Mouse (Mus musculus) CH12.LX (cell line): ENCODE data around the gene Srrm1. TPM values are rescaled to one million over a fixed set of nuclear protein-coding genes. Genes with fewer than 3 reads are reported as not detected.

Experiments
- DNase-seq: peaks from one replicate; pipeline ENCODE4 v3.0.0-alpha.2; 2013; ENCODE audit errors: extremely low read depth
- H3K27ac ChIP-seq: 2 replicates; pipeline ENCODE4 v1.5.1; 2012; ENCODE audit warnings: low read depth, mild to moderate bottlenecking, control low read depth, moderate library complexity; ENCODE audit not compliant: insufficient read depth
- H3K27me3 ChIP-seq: replicated peaks from 2 replicates; pipeline ENCODE3; 2012; ENCODE audit warnings: inconsistent platforms
- H3K36me3 ChIP-seq, 2 experiments: replicated peaks in 1 of 2; 2 replicates each; pipeline versions ENCODE3 to v1.6.1; 2012; ENCODE audit warnings: inconsistent platforms in 1 of 2, low read length in 1 of 2, mild to moderate bottlenecking in 1 of 2, mixed read lengths in 1 of 2, moderate library complexity in 1 of 2; ENCODE audit not compliant: control insufficient read depth in 1 of 2, insufficient read depth in 1 of 2
- H3K4me1 ChIP-seq, 2 experiments: 2 replicates each; pipeline ENCODE4 v1.6.1; 2012; ENCODE audit warnings: inconsistent platforms in 1 of 2, moderate library complexity in 1 of 2; ENCODE audit not compliant: insufficient read depth in 2 of 2, control insufficient read depth in 1 of 2
- H3K4me2 ChIP-seq: 2 replicates; pipeline ENCODE4 v1.6.1; 2012; ENCODE audit warnings: low read depth, mild to moderate bottlenecking, control low read depth; ENCODE audit not compliant: poor library complexity, insufficient read depth, severe bottlenecking
- H3K4me3 ChIP-seq, 3 experiments: fragments of 150-350 bp in 1 of 3; sonication (generic) in 1 of 3; replicated peaks in 1 of 3; 2 replicates each; pipeline versions ENCODE3 to v1.5.1; 2011 to 2012; ENCODE audit warnings: low read depth in 2 of 3, low read length in 2 of 3, mild to moderate bottlenecking in 2 of 3, moderate library complexity in 2 of 3, control low read depth in 1 of 3, improper control_type of control experiment in 1 of 3, inconsistent platforms in 1 of 3, mixed read lengths in 1 of 3; ENCODE audit not compliant: poor library complexity in 1 of 3
- H3K79me2 ChIP-seq: replicated peaks from 2 replicates; pipeline ENCODE4 v1.6.1; 2012; ENCODE audit warnings: mild to moderate bottlenecking, moderate library complexity; ENCODE audit not compliant: control insufficient read depth, poor library complexity, insufficient read depth, severe bottlenecking; ENCODE audit errors: extremely low read depth
- H3K9ac ChIP-seq: 2 replicates; pipeline ENCODE4 v1.6.1; 2012; ENCODE audit warnings: low read depth, mild to moderate bottlenecking, control low read depth, moderate library complexity; ENCODE audit not compliant: insufficient read depth
- H3K9me3 ChIP-seq: replicated peaks from 2 replicates; pipeline ENCODE3; 2012; ENCODE audit warnings: low read length, inconsistent platforms, mixed read lengths
- BHLHE40 ChIP-seq: IDR thresholded peaks from 2 replicates; pipeline ENCODE4 v1.6.1; 2011; ENCODE audit warnings: mild to moderate bottlenecking, low read depth, low read length, improper control_type of control experiment
- IRF4 ChIP-seq: IDR thresholded peaks from 2 replicates; pipeline ENCODE4 v1.6.1; 2014; ENCODE audit warnings: low read depth, mild to moderate bottlenecking, inconsistent platforms, low read length, improper control_type of control experiment
- JUN ChIP-seq: IDR thresholded peaks from 2 replicates; pipeline ENCODE4 v1.6.1; 2011; ENCODE audit warnings: low read depth, mild to moderate bottlenecking, low read length, improper control_type of control experiment, moderate library complexity; ENCODE audit not compliant: insufficient read depth
- JUND ChIP-seq: conservative IDR thresholded peaks from 2 replicates; pipeline ENCODE4 v1.6.1; 2011; ENCODE audit warnings: low read depth, low read length, improper control_type of control experiment
- MAX ChIP-seq: IDR thresholded peaks from 2 replicates; pipeline ENCODE4 v1.6.1; 2011; ENCODE audit warnings: low read length, improper control_type of control experiment
- NRF1 ChIP-seq: IDR thresholded peaks from 2 replicates; pipeline ENCODE4 v1.6.1; 2014; ENCODE audit warnings: low read depth, mild to moderate bottlenecking, inconsistent platforms, low read length, improper control_type of control experiment, moderate library complexity
- POLR2A ChIP-seq: IDR thresholded peaks from 2 replicates; pipeline ENCODE4 v1.6.1; 2011; ENCODE audit warnings: low read depth, mild to moderate bottlenecking, improper control_type of control experiment, low read length
- RAD21 ChIP-seq: IDR thresholded peaks from 2 replicates; pipeline ENCODE4 v1.6.1; 2011; ENCODE audit warnings: low read depth, mild to moderate bottlenecking, low read length, improper control_type of control experiment, moderate library complexity
- RCOR1 ChIP-seq: conservative IDR thresholded peaks from 2 replicates; pipeline ENCODE4 v1.6.1; 2012; ENCODE audit warnings: low read depth, mild to moderate bottlenecking, inconsistent platforms, low read length, improper control_type of control experiment
- SMC3 ChIP-seq: IDR thresholded peaks from 2 replicates; pipeline ENCODE4 v1.6.1; 2011; ENCODE audit warnings: low read depth, low read length, improper control_type of control experiment
- UBTF ChIP-seq: IDR thresholded peaks from 2 replicates; pipeline ENCODE4 v1.6.1; 2012; ENCODE audit warnings: low read depth, mild to moderate bottlenecking, inconsistent platforms, low read length, improper control_type of control experiment, moderate library complexity
- USF1 ChIP-seq: IDR thresholded peaks from 2 replicates; pipeline ENCODE4 v1.6.1; 2014; ENCODE audit warnings: low read depth, mild to moderate bottlenecking, inconsistent platforms, low read length, improper control_type of control experiment
- dilution Hi-C: fragments of 300-500 bp; cut with MboI; formaldehyde crosslinking; loops from 2 replicates; pipeline ENCODE4 v1.14.3; 2020; ENCODE audit warnings: low sequenced_read_pairs; ENCODE audit not compliant: extremely low pct_unique_long_range_greater_than_20kb, extremely low pct_ligation_motif_present
- in situ Hi-C: fragments of 300-500 bp; cut with MboI; formaldehyde crosslinking; loops from 3 replicates; pipeline ENCODE4 v1.14.3; 2019; ENCODE audit warnings: low sequenced_read_pairs, low pct_ligation_motif_present, low pct_unique_long_range_greater_than_20kb, mixed read lengths
- polyA plus RNA-seq: library from polyadenylated mRNA; unstranded; fragments of >175 nt; gene quantifications from 2 replicates; pipeline ENCODE4 v1.2.1, GENCODE M21; 2012; ENCODE audit warnings: low read depth; ENCODE audit not compliant: insufficient read length
- total RNA-seq, 2 experiments: library from RNA; depleted of rRNA; stranded (reverse); fragments of 300-350 nt in 1 of 2; fragments of >200 nt in 1 of 2; gene quantifications; 2 replicates each; pipeline ENCODE4 v1.2.3; 2012 to 2014

The Srrm1 gene
- total and polyA plus RNA-seq, 3 experiments = 14.2 to 180 (median 23.6) TPM

DNA sequence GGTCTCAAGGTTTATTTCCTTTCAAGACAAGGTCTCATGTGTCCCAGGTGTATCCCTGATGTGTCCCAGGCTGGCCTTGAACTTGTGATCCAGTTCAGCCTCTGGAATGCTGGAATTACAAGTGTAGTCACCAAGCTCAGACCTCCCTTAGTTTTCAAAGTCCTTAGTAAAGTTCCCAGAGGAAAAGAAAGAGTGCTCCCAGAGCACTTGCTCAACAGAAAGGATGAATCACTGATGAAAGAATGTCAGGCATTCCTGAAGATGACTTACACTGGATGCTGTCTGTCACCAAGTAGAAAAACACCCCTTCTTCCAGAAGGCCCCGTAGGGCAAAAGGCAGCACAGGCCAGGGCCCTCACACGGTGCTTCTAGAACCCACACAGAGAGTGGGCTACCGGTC is 52.0 kb downstream of the Srrm1 start:
- Histone ChIP-seq H3K9ac (no peak overlapping the region), H3K4me1 (0 out of 4 replicates have a peak, but pooled peaks cover under 1 to 2% of the 10 kb centered on the region in 2 experiments)
- in situ Hi-C loops = no loop called here

DNA sequence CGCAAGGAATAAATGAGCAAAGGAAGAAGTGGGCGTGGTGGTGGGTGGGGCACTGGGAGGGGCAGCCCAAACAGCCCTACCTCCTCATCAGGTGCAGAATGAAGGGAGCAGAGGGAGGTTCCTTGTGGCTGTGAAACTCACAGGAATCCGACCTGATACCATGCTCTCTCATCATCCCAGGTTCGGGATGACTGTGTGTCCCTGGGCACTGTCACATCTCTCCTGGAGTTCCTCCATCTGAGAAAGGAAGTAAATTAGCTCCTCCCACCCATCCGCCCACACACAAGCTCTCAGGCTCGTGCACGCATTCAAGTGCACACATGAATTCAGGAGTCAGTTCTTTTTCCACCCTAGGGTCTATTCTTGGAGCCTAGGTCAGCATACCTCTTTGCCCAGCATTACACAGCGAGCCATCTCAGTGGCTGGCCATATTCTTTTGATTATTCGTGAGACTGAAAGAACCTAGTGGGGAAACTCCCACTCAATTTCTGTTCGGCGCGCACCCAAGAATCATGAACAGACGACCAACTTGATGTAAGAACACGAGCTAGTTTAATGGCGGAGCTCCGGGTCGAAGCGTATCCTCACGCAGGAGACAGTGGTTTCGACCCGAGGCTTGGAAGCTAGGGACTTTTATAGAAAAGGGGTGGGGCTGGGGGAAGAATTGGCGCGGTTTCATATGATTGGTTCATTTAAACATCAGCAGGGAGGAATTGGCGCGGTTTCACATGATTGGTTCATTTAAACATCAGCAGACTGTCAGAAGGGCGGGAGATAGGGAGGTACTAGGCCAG is 52.7 kb downstream of the Srrm1 start:
- Histone ChIP-seq H3K27ac (no peak overlapping the region), H3K4me2 (no peak overlapping the region), H3K9me3 (peaks cover 11% of the 10 kb centered on the region), H3K4me3 (no peak overlapping the region)
- dilution Hi-C loops = no loop called here
- TF ChIP-seq NRF1 (no peak), BHLHE40 (peak; percentile 82)
- TF ChIP-seq, all 38 proteins: peak for 1
- Histone ChIP-seq H3K36me3 (no peaks in the 10 kb centered on the region), H3K27me3 (no peaks in the 10 kb centered on the region), H3K4me1 (no peaks in the 10 kb centered on the region), H3K9ac (no peak overlapping the region), H3K79me2 (no peaks in the 10 kb centered on the region)
- DNase-seq = no peak
- in situ Hi-C loops = no loop called here

More for the DNA sequence above, 52.0 kb downstream of the Srrm1 start:
- TF ChIP-seq USF1 = no peak
- TF ChIP-seq POLR2A = no peak
- no peak for TF ChIP-seq RAD21
- no peak for TF ChIP-seq MAX
- TF ChIP-seq RCOR1 = no peak
- TF ChIP-seq, all 38 proteins: peak for 0
- no peaks in the 10 kb centered on the region for H3K36me3 ChIP-seq
- no peak overlapping the region for H3K4me3 ChIP-seq
- H3K27ac ChIP-seq = no peak overlapping the region
- DNase-seq = no peak
- dilution Hi-C loops = no loop called here
- H3K9me3 ChIP-seq = peaks cover 11% of the 10 kb centered on the region
- no peak overlapping the region for H3K4me2 ChIP-seq
- no peaks in the 10 kb centered on the region for H3K79me2 ChIP-seq
- no peaks in the 10 kb centered on the region for H3K27me3 ChIP-seq

DNA sequence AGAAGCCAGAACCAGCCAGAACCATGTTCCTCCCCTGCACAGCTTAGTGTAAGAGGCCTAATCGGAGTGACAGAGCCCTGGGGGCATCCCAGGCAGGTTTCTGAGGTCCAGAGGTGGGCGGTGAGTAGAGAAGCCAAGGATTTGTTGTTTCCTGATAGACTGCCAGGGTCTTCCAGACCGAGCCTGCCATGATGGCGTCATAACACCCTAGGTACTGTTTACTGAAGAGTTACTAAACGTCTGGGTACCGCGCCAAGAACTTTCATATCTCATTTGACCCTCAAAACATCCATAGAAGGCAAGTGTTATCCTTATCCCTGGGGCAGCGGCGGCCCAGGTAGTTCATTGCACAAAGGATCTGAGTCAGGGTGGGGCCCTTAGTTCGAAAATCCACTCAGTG is 54.4 kb downstream of the Srrm1 start:
- DNase-seq = no peak
- no peaks in the 10 kb centered on the region for H3K79me2 ChIP-seq
- no peaks in the 10 kb centered on the region for H3K4me1 ChIP-seq
- H3K4me3 ChIP-seq = no peak overlapping the region
- H3K27ac ChIP-seq = no peak overlapping the region
- dilution Hi-C loops = no loop called here
- peaks cover 11% of the 10 kb centered on the region for H3K9me3 ChIP-seq
- no peaks in the 10 kb centered on the region for H3K36me3 ChIP-seq
- TF ChIP-seq IRF4 (no peak), JUND (no peak), JUN (no peak), SMC3 (no peak), NRF1 (no peak), UBTF (no peak)
- no peaks in the 10 kb centered on the region for H3K27me3 ChIP-seq
- no peak overlapping the region for H3K9ac ChIP-seq
- in situ Hi-C loops = no loop called here
- no peak overlapping the region for H3K4me2 ChIP-seq
